Mouse (Mus musculus) CH12.LX (cell line): ENCODE results near the gene Pip5k1b. TPM values are rescaled to one million over a fixed set of nuclear protein-coding genes. Genes with fewer than 3 reads are reported as not detected.

Experiments used
- DNase-seq: peaks from one replicate; pipeline ENCODE4 v3.0.0-alpha.2; 2013; ENCODE audit errors: extremely low read depth
- H3K27ac ChIP-seq: 2 replicates; pipeline ENCODE4 v1.5.1; 2012; ENCODE audit warnings: low read depth, mild to moderate bottlenecking, control low read depth, moderate library complexity; ENCODE audit not compliant: insufficient read depth
- H3K27me3 ChIP-seq: replicated peaks from 2 replicates; pipeline ENCODE3; 2012; ENCODE audit warnings: inconsistent platforms
- H3K36me3 ChIP-seq, 2 experiments: replicated peaks in 1 of 2; 2 replicates each; pipeline versions ENCODE3 to v1.6.1; 2012; ENCODE audit warnings: inconsistent platforms in 1 of 2, low read length in 1 of 2, mild to moderate bottlenecking in 1 of 2, mixed read lengths in 1 of 2, moderate library complexity in 1 of 2; ENCODE audit not compliant: control insufficient read depth in 1 of 2, insufficient read depth in 1 of 2
- H3K4me1 ChIP-seq, 2 experiments: 2 replicates each; pipeline ENCODE4 v1.6.1; 2012; ENCODE audit warnings: inconsistent platforms in 1 of 2, moderate library complexity in 1 of 2; ENCODE audit not compliant: insufficient read depth in 2 of 2, control insufficient read depth in 1 of 2
- H3K4me2 ChIP-seq: 2 replicates; pipeline ENCODE4 v1.6.1; 2012; ENCODE audit warnings: low read depth, mild to moderate bottlenecking, control low read depth; ENCODE audit not compliant: poor library complexity, insufficient read depth, severe bottlenecking
- H3K4me3 ChIP-seq, 3 experiments: fragments of 150-350 bp in 1 of 3; sonication (generic) in 1 of 3; replicated peaks in 1 of 3; 2 replicates each; pipeline versions ENCODE3 to v1.5.1; 2011 to 2012; ENCODE audit warnings: low read depth in 2 of 3, low read length in 2 of 3, mild to moderate bottlenecking in 2 of 3, moderate library complexity in 2 of 3, control low read depth in 1 of 3, improper control_type of control experiment in 1 of 3, inconsistent platforms in 1 of 3, mixed read lengths in 1 of 3; ENCODE audit not compliant: poor library complexity in 1 of 3
- H3K79me2 ChIP-seq: replicated peaks from 2 replicates; pipeline ENCODE4 v1.6.1; 2012; ENCODE audit warnings: mild to moderate bottlenecking, moderate library complexity; ENCODE audit not compliant: control insufficient read depth, poor library complexity, insufficient read depth, severe bottlenecking; ENCODE audit errors: extremely low read depth
- H3K9ac ChIP-seq: 2 replicates; pipeline ENCODE4 v1.6.1; 2012; ENCODE audit warnings: low read depth, mild to moderate bottlenecking, control low read depth, moderate library complexity; ENCODE audit not compliant: insufficient read depth
- H3K9me3 ChIP-seq: replicated peaks from 2 replicates; pipeline ENCODE3; 2012; ENCODE audit warnings: low read length, inconsistent platforms, mixed read lengths
- E2F4 ChIP-seq: IDR thresholded peaks from 2 replicates; pipeline ENCODE4 v1.6.1; 2011; ENCODE audit warnings: low read depth, low read length, improper control_type of control experiment; ENCODE audit not compliant: insufficient replicate concordance
- EP300 ChIP-seq: IDR thresholded peaks from 2 replicates; pipeline ENCODE4 v1.6.1; 2011; ENCODE audit warnings: low read length, improper control_type of control experiment
- GABPA ChIP-seq: IDR thresholded peaks from 2 replicates; pipeline ENCODE4 v1.6.1; 2012; ENCODE audit warnings: low read depth, low read length, improper control_type of control experiment, inconsistent platforms; ENCODE audit not compliant: insufficient replicate concordance
- HCFC1 ChIP-seq: IDR thresholded peaks from 2 replicates; pipeline ENCODE4 v1.6.1; 2012; ENCODE audit warnings: low read depth, mild to moderate bottlenecking, inconsistent platforms, low read length, improper control_type of control experiment
- IRF4 ChIP-seq: IDR thresholded peaks from 2 replicates; pipeline ENCODE4 v1.6.1; 2014; ENCODE audit warnings: low read depth, mild to moderate bottlenecking, inconsistent platforms, low read length, improper control_type of control experiment
- JUN ChIP-seq: IDR thresholded peaks from 2 replicates; pipeline ENCODE4 v1.6.1; 2011; ENCODE audit warnings: low read depth, mild to moderate bottlenecking, low read length, improper control_type of control experiment, moderate library complexity; ENCODE audit not compliant: insufficient read depth
- JUND ChIP-seq: conservative IDR thresholded peaks from 2 replicates; pipeline ENCODE4 v1.6.1; 2011; ENCODE audit warnings: low read depth, low read length, improper control_type of control experiment
- MAFK ChIP-seq: IDR thresholded peaks from 2 replicates; pipeline ENCODE4 v1.6.1; 2011; ENCODE audit warnings: low read length, improper control_type of control experiment; ENCODE audit not compliant: insufficient replicate concordance
- MAX ChIP-seq: IDR thresholded peaks from 2 replicates; pipeline ENCODE4 v1.6.1; 2011; ENCODE audit warnings: low read length, improper control_type of control experiment
- MEF2A ChIP-seq: IDR thresholded peaks from 2 replicates; pipeline ENCODE4 v1.6.1; 2014; ENCODE audit warnings: low read depth, mild to moderate bottlenecking, inconsistent platforms, low read length, improper control_type of control experiment, borderline replicate concordance
- MYC ChIP-seq: IDR thresholded peaks from 2 replicates; pipeline ENCODE4 v1.6.1; 2011; ENCODE audit warnings: low read depth, mild to moderate bottlenecking, improper control_type of control experiment, low read length
- NRF1 ChIP-seq: IDR thresholded peaks from 2 replicates; pipeline ENCODE4 v1.6.1; 2014; ENCODE audit warnings: low read depth, mild to moderate bottlenecking, inconsistent platforms, low read length, improper control_type of control experiment, moderate library complexity
- PAX5 ChIP-seq: IDR thresholded peaks from 2 replicates; pipeline ENCODE4 v1.6.1; 2012; ENCODE audit warnings: low read length, inconsistent platforms, mixed read lengths
- POLR2AphosphoS2 ChIP-seq: IDR thresholded peaks from 2 replicates; pipeline ENCODE4 v1.6.1; 2011; ENCODE audit warnings: low read depth, low read length, improper control_type of control experiment
- TCF12 ChIP-seq: IDR thresholded peaks from 2 replicates; pipeline ENCODE4 v1.6.1; 2014; ENCODE audit warnings: low read depth, mild to moderate bottlenecking, inconsistent platforms, low read length, improper control_type of control experiment
- UBTF ChIP-seq: IDR thresholded peaks from 2 replicates; pipeline ENCODE4 v1.6.1; 2012; ENCODE audit warnings: low read depth, mild to moderate bottlenecking, inconsistent platforms, low read length, improper control_type of control experiment, moderate library complexity
- USF1 ChIP-seq: IDR thresholded peaks from 2 replicates; pipeline ENCODE4 v1.6.1; 2014; ENCODE audit warnings: low read depth, mild to moderate bottlenecking, inconsistent platforms, low read length, improper control_type of control experiment
- USF2 ChIP-seq: conservative IDR thresholded peaks from 2 replicates; pipeline ENCODE4 v1.6.1; 2011; ENCODE audit warnings: low read depth, low read length, improper control_type of control experiment
- ZC3H11A ChIP-seq: IDR thresholded peaks from 2 replicates; pipeline ENCODE4 v1.6.1; 2012; ENCODE audit warnings: low read depth, mild to moderate bottlenecking, inconsistent platforms, low read length, improper control_type of control experiment
- ZKSCAN1 ChIP-seq: IDR thresholded peaks from 2 replicates; pipeline ENCODE4 v1.6.1; 2012; ENCODE audit warnings: low read depth, inconsistent platforms, low read length, improper control_type of control experiment, borderline replicate concordance
- ZNF384 ChIP-seq: IDR thresholded peaks from 2 replicates; pipeline ENCODE4 v1.6.1; 2012; ENCODE audit warnings: low read depth, low read length, improper control_type of control experiment, inconsistent platforms
- dilution Hi-C: fragments of 300-500 bp; cut with MboI; formaldehyde crosslinking; loops from 2 replicates; pipeline ENCODE4 v1.14.3; 2020; ENCODE audit warnings: low sequenced_read_pairs; ENCODE audit not compliant: extremely low pct_unique_long_range_greater_than_20kb, extremely low pct_ligation_motif_present
- in situ Hi-C: fragments of 300-500 bp; cut with MboI; formaldehyde crosslinking; loops from 3 replicates; pipeline ENCODE4 v1.14.3; 2019; ENCODE audit warnings: low sequenced_read_pairs, low pct_ligation_motif_present, low pct_unique_long_range_greater_than_20kb, mixed read lengths
- polyA plus RNA-seq: library from polyadenylated mRNA; unstranded; fragments of >175 nt; gene quantifications from 2 replicates; pipeline ENCODE4 v1.2.1, GENCODE M21; 2012; ENCODE audit warnings: low read depth; ENCODE audit not compliant: insufficient read length
- total RNA-seq, 2 experiments: library from RNA; depleted of rRNA; stranded (reverse); fragments of 300-350 nt in 1 of 2; fragments of >200 nt in 1 of 2; gene quantifications; 2 replicates each; pipeline ENCODE4 v1.2.3; 2012 to 2014

Gene Pip5k1b
- total and polyA plus RNA-seq, 3 experiments = 1.7 to 2.9 (median 2.0) TPM

- Histone ChIP-seq H3K4me3 (no peak overlapping the region), H3K27me3 (no peaks in the 10 kb centered on the region), H3K4me1 (no peaks in the 10 kb centered on the region), H3K9me3 (no peaks in the 10 kb centered on the region), H3K4me2 (no peak overlapping the region), H3K36me3 (no peaks in the 10 kb centered on the region), H3K9ac (no peak overlapping the region), H3K27ac (no peak overlapping the region)
- in situ Hi-C loops = no loop called here
- dilution Hi-C loops = no loop called here
- DNase-seq = no peak
- TF ChIP-seq IRF4 = no peak
- no peak for TF ChIP-seq MEF2A
- no peak for TF ChIP-seq MAFK
- no peak for TF ChIP-seq POLR2AphosphoS2
- TF ChIP-seq MAX = no peak
- no peak for TF ChIP-seq EP300
- TF ChIP-seq UBTF = no peak
- no peak for TF ChIP-seq PAX5
- TF ChIP-seq E2F4 = no peak
- TF ChIP-seq TCF12 = no peak
- TF ChIP-seq NRF1 = no peak
- TF ChIP-seq USF2 = no peak
- no peak for TF ChIP-seq ZKSCAN1
- no peak for TF ChIP-seq ZNF384
- no peak for TF ChIP-seq GABPA
- TF ChIP-seq MYC = no peak
- TF ChIP-seq JUND = no peak
- TF ChIP-seq USF1 = no peak
- TF ChIP-seq JUN = no peak
- TF ChIP-seq, all 38 proteins: peak for 0
- no peaks in the 10 kb centered on the region for H3K79me2 ChIP-seq
Measured at GRCm38 (mm10) chr19:24344501-24344900, 211.2 kb downstream of the Pip5k1b start.

GRCm38 (mm10) chr19:24342786-24343185 is 212.9 kb downstream of the Pip5k1b start:
- H3K9ac ChIP-seq = no peak overlapping the region
- in situ Hi-C loops (no loop called here), dilution Hi-C loops (no loop called here)
- no peaks in the 10 kb centered on the region for H3K36me3 ChIP-seq
- no peak overlapping the region for H3K4me3 ChIP-seq
- H3K27me3 ChIP-seq = no peaks in the 10 kb centered on the region
- no peaks in the 10 kb centered on the region for H3K79me2 ChIP-seq
- H3K4me1 ChIP-seq = no peaks in the 10 kb centered on the region
- H3K4me2 ChIP-seq = no peak overlapping the region
- no peaks in the 10 kb centered on the region for H3K9me3 ChIP-seq
- no peak for TF ChIP-seq ZC3H11A
- no peak for TF ChIP-seq HCFC1
- no peak for TF ChIP-seq EP300
- no peak for DNase-seq
- no peak overlapping the region for H3K27ac ChIP-seq
